Mouse (Mus musculus) adrenal gland, adult (tissue): ENCODE measurements at regions not wholly inside any gene's neighbourhood (a gene's known extent, or its start where the extent isn't known, plus 50 kb on each side); places are given as distances from the start of the nearest gene placed in this dataset.

Experiments used
- DNase-seq, 2 experiments: peaks; one replicate each; pipeline ENCODE4 v3.0.0; 2022 to 2023; ENCODE audit warnings: low spot score in 1 of 2; ENCODE audit not compliant: inconsistent age in 2 of 2

GRCm38 (mm10) chr17:9768275-9768674 is 98.8 kb upstream of the Pabpc6 start:
- DNase-seq, result peak; percentile 39 to 60

GRCm38 (mm10) chr17:9765680-9766250 is 96.2 kb upstream of the Pabpc6 start:
- no peak for DNase-seq

- peak; percentile 57 to 87 for DNase-seq
Measured at GRCm38 (mm10) chr17:9764701-9765359, 95.3 kb upstream of the Pabpc6 start.

- DNase-seq, result peak in 1 of 2 experiments; percentile 45
Measured at GRCm38 (mm10) chr17:9764041-9764606, 94.6 kb upstream of the Pabpc6 start.

- no peak for DNase-seq
Measured at GRCm38 (mm10) chr17:9763110-9763509, 93.6 kb upstream of the Pabpc6 start.

GRCm38 (mm10) chr17:9762436-9762835 is 92.9 kb upstream of the Pabpc6 start:
- DNase-seq, result no peak

GRCm38 (mm10) chr17:9760706-9761059 is 91.2 kb upstream of the Pabpc6 start:
- DNase-seq, result peak in 1 of 2 experiments; percentile 52

- DNase-seq, result peak; percentile 36 to 67
Measured at GRCm38 (mm10) chr17:9760026-9760705, 90.6 kb upstream of the Pabpc6 start.

GRCm38 (mm10) chr17:9759421-9759852 is 89.9 kb upstream of the Pabpc6 start:
- peak; percentile 52 to 77 for DNase-seq

GRCm38 (mm10) chr17:9757725-9758251 is 88.3 kb upstream of the Pabpc6 start:
- no peak for DNase-seq

- DNase-seq, result peak; percentile 23 to 55
Measured at GRCm38 (mm10) chr17:9756675-9757074, 87.2 kb upstream of the Pabpc6 start.

GRCm38 (mm10) chr17:9756196-9756595 is 86.7 kb upstream of the Pabpc6 start:
- peak; percentile 62 to 88 for DNase-seq

GRCm38 (mm10) chr17:9755576-9755975 is 86.1 kb upstream of the Pabpc6 start:
- no peak for DNase-seq

- DNase-seq, result no peak
Measured at GRCm38 (mm10) chr17:9754884-9755405, 85.4 kb upstream of the Pabpc6 start.

GRCm38 (mm10) chr17:9752848-9753247 is 83.3 kb upstream of the Pabpc6 start:
- no peak for DNase-seq

GRCm38 (mm10) chr17:9751348-9752170 is 82.0 kb upstream of the Pabpc6 start:
- DNase-seq, result no peak

GRCm38 (mm10) chr17:9750046-9750445 is 80.5 kb upstream of the Pabpc6 start:
- peak in 1 of 2 experiments; percentile 22 for DNase-seq

GRCm38 (mm10) chr17:9749301-9749700 is 79.8 kb upstream of the Pabpc6 start:
- peak in 1 of 2 experiments; percentile 15 for DNase-seq

GRCm38 (mm10) chr17:9747893-9748292 is 78.4 kb upstream of the Pabpc6 start:
- no peak for DNase-seq

- no peak for DNase-seq
Measured at GRCm38 (mm10) chr17:9743342-9743741, 73.8 kb upstream of the Pabpc6 start.

GRCm38 (mm10) chr17:9741321-9741720 is 71.8 kb upstream of the Pabpc6 start:
- DNase-seq, result no peak
